Mouse (Mus musculus) embryo, embryonic 10.5 days (tissue): ENCODE measurements around the gene Snrpd2.

Source experiments
- DNase-seq: peaks from one replicate; pipeline ENCODE4 v3.0.0-alpha.2; 2015; ENCODE audit warnings: low spot score

The Snrpd2 gene

GRCm38 (mm10) chr7:19178035-19178434 is 28.5 kb downstream of the Snrpd2 start:
- no peak for DNase-seq

- DNase-seq = peak; percentile 88
Observed at GRCm38 (mm10) chr7:19178443-19179092, 29.0 kb downstream of the Snrpd2 start.

GRCm38 (mm10) chr7:19179173-19179572 is 29.7 kb downstream of the Snrpd2 start:
- DNase-seq = peak; percentile 84

- no peak for DNase-seq
Observed at GRCm38 (mm10) chr7:19179936-19180335, 30.4 kb downstream of the Snrpd2 start.

- DNase-seq = peak; percentile 74
Observed at GRCm38 (mm10) chr7:19180862-19181429, 31.4 kb downstream of the Snrpd2 start.

GRCm38 (mm10) chr7:19184250-19184649 is 34.7 kb downstream of the Snrpd2 start:
- DNase-seq = no peak

- no peak for DNase-seq
Observed at GRCm38 (mm10) chr7:19184758-19185157, 35.2 kb downstream of the Snrpd2 start.

- DNase-seq = no peak
Observed at GRCm38 (mm10) chr7:19194676-19195075, 45.2 kb downstream of the Snrpd2 start.

- peak; percentile 58 for DNase-seq
Observed at GRCm38 (mm10) chr7:19196676-19197075, 47.2 kb downstream of the Snrpd2 start.

GRCm38 (mm10) chr7:19197985-19198384 is 48.5 kb downstream of the Snrpd2 start:
- DNase-seq = no peak

- DNase-seq = no peak
Observed at GRCm38 (mm10) chr7:19201660-19202059, 52.1 kb downstream of the Snrpd2 start.

- DNase-seq = no peak
Observed at GRCm38 (mm10) chr7:19202065-19202850, 52.7 kb downstream of the Snrpd2 start.
